Mouse (Mus musculus) gastrocnemius, postnatal 36 days (tissue): ENCODE measurements at regions not wholly inside any gene's neighbourhood (a gene's known extent, or its start where the extent isn't known, plus 50 kb on each side); places are given as distances from the start of the nearest gene placed in this dataset.
"Not testable (repeated sequence)": the region's sequence is repeated elsewhere in the genome, so short reads cannot be mapped to it uniquely, and the experiment has no call there.

ENCODE experiments used
- DNase-seq, 2 experiments: peaks; one replicate each; pipeline ENCODE4 v3.0.0; 2022
- intact Hi-C: fragments of 180-260 bp; cut with DNase I; formaldehyde crosslinking; loops from one replicate; pipeline ENCODE4 v1.15.1; 2025

- DNase-seq: no peak
- intact Hi-C loops: no loop called here
Observed at GRCm38 (mm10) chr4:35350465-35350864, 124.5 kb upstream of the C9orf72 start.

- intact Hi-C loops: no loop called here
- no peak for DNase-seq
Observed at GRCm38 (mm10) chr4:35347609-35348008, 121.6 kb upstream of the C9orf72 start.

GRCm38 (mm10) chr4:35343751-35344150, 117.8 kb upstream of the C9orf72 start:
- DNase-seq: no peak
- intact Hi-C loops: no loop called here

- no peak for DNase-seq
- intact Hi-C loops: no loop called here
Observed at GRCm38 (mm10) chr4:35331161-35331560, 105.2 kb upstream of the C9orf72 start.

- intact Hi-C loops: no loop called here
- no peak for DNase-seq
Observed at GRCm38 (mm10) chr4:35325300-35325699, 99.3 kb upstream of the C9orf72 start.

GRCm38 (mm10) chr4:35322432-35323173, 96.6 kb upstream of the C9orf72 start:
- DNase-seq: no peak
- intact Hi-C loops: no loop called here

- intact Hi-C loops: no loop called here
- no peak for DNase-seq
Observed at GRCm38 (mm10) chr4:35310396-35310977, 84.5 kb upstream of the C9orf72 start.

GRCm38 (mm10) chr4:35308221-35308620, 82.2 kb upstream of the C9orf72 start:
- intact Hi-C loops: no loop called here
- no peak for DNase-seq

- DNase-seq: no peak
- intact Hi-C loops: no loop called here
Observed at GRCm38 (mm10) chr4:35305210-35305609, 79.2 kb upstream of the C9orf72 start.

GRCm38 (mm10) chr4:35300848-35301247, 74.9 kb upstream of the C9orf72 start:
- intact Hi-C loops: no loop called here
- DNase-seq: no peak

GRCm38 (mm10) chr4:35300374-35300773, 74.4 kb upstream of the C9orf72 start:
- intact Hi-C loops, DNase-seq: not testable (repeated sequence)

GRCm38 (mm10) chr4:35284611-35285010, 58.6 kb upstream of the C9orf72 start:
- intact Hi-C loops: no loop called here

More at GRCm38 (mm10) chr4:35284611-35285010, 58.6 kb upstream of the C9orf72 start:
- DNase-seq: no peak
